Mouse (Mus musculus): ENCODE measurements around the gene Elane. TPM values are rescaled to one million over a fixed set of nuclear protein-coding genes. Genes with fewer than 3 reads are reported as not detected.

The Elane gene
- polyA plus RNA-seq (2012; ENCODE audit: insufficient read depth, low replicate concordance) = 5.6 and 23.2 TPM in 2 replicates

DNA sequence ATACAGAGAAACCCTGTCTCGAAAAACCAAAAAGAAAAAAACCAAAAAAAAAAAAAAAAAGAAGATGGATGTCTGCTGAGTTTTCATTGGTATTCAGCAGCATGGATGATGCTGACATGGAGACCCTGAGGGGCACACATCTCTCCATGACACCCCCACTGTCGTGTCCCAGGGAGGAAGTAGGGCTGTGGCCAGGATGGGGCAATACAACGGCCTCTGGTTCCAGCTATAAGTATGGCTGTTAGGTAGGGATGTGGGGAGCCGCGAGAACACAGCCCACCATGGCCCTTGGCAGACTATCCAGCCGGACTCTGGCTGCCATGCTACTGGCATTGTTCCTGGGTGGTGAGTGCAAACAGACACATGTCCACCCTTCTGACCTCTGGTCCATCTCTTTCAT is at the start of gene Elane:
Gene Elane (plus strand): TSS at position 194 of the 400 bp plus-strand sequence.
- peak within 1 kb of the TSS; percentile 71 for H3K4me3 ChIP-seq (replicated peaks)
- TF ChIP-seq GATA1 (IDR thresholded peaks at IDR 0.05; ENCODE audit: borderline replicate concordance, low read length) (no peak), FLI1 (IDR thresholded peaks at IDR 0.05; ENCODE audit: low read length) (no peak)
- H3K36me3 ChIP-seq (replicated peaks; ENCODE audit: low read length) = no peaks in the 10 kb centered on the region
- H3K27me3 ChIP-seq (replicated peaks) = peaks cover 11% of the 10 kb centered on the region
- peaks cover 66% of the 10 kb centered on the region for H3K4me1 ChIP-seq
- no peaks in the 10 kb centered on the region for H3K9me3 ChIP-seq

DNA sequence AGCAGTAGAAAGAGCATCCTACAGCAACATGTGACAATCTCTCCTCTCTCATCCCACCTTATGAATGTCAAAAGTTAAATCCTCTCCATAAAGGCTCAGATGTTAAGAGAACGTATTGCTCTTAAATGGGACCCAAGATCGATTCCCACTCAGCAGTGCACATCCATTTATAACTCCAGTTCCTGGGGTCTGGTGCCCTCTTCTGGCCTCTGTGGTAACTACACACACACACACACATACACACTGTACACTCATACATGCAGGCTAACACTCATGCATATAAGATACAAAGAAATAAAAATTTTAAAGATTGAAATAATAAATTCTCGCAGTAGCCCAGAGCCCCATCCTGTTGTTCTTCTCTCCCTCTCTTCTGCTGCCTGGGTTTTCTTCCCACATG is 49.1 kb upstream of the Elane start:
- no peaks in the 10 kb centered on the region for H3K9me3 ChIP-seq
- H3K4me3 ChIP-seq (replicated peaks) = no peak overlapping the region
- H3K4me1 ChIP-seq = peaks cover 83% of the 10 kb centered on the region
- no peaks in the 10 kb centered on the region for H3K27me3 ChIP-seq (replicated peaks)
- no peak for TF ChIP-seq GATA1 (IDR thresholded peaks at IDR 0.05; ENCODE audit: borderline replicate concordance, low read length)
- no peak for TF ChIP-seq FLI1 (IDR thresholded peaks at IDR 0.05; ENCODE audit: low read length)
- H3K36me3 ChIP-seq (replicated peaks; ENCODE audit: low read length) = no peaks in the 10 kb centered on the region

DNA sequence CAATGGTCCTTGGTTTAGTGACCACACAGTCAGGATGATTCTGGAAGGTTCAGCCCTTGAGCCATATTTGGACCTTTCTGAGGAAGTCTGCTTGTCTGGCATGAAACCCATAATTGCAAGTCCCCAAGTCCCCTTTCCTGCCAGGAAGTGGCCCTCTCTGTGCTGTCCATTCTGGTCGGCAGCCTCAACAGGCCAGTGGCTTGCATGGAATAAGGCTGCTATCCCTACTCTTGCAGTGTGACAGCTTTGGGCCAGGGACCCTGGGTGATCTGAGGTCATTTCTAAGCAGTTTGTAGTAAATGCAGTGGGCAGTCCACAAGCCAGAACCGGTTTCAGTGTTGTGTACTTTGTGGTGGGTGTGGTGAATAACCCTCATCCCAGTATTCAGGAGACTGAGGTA is 47.9 kb upstream of the Elane start:
- Histone ChIP-seq H3K4me1 (peaks cover 81% of the 10 kb centered on the region), H3K27me3 (replicated peaks) (no peaks in the 10 kb centered on the region), H3K4me3 (replicated peaks) (peak overlapping the region; percentile 66), H3K36me3 (replicated peaks; ENCODE audit: low read length) (no peaks in the 10 kb centered on the region), H3K9me3 (no peaks in the 10 kb centered on the region)
- no peak; the same call in 1 of the 2 replicates for TF ChIP-seq FLI1 (IDR thresholded peaks at IDR 0.05; ENCODE audit: low read length)
- TF ChIP-seq GATA1 (IDR thresholded peaks at IDR 0.05; ENCODE audit: borderline replicate concordance, low read length) = no peak

DNA sequence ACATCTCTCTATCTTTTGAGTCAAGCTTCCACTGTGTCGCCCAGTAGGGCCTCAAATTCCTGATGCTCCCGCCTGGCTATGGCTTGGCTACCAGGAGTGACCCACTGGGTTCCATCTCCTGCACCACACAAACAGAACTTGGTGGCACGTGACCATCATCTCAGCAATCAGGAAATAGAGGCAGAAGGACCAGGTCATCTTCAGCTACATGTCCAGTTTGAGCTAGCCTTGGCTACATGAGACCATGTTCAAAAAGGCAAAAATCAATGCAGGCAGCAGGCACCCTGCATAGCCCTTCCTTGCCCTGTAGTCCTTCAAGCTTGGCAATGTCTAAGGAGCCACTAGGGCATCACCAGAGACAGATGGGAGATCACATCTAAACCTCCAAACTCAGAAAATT is 46.0 kb upstream of the Elane start:
- H3K4me3 ChIP-seq (replicated peaks) = peak overlapping the region; percentile 42
- TF ChIP-seq FLI1 (IDR thresholded peaks at IDR 0.05; ENCODE audit: low read length) = no peak
- no peak for TF ChIP-seq GATA1 (IDR thresholded peaks at IDR 0.05; ENCODE audit: borderline replicate concordance, low read length)
- no peaks in the 10 kb centered on the region for H3K27me3 ChIP-seq (replicated peaks)
- H3K36me3 ChIP-seq (replicated peaks; ENCODE audit: low read length) = no peaks in the 10 kb centered on the region
- peaks cover 78% of the 10 kb centered on the region for H3K4me1 ChIP-seq
- H3K9me3 ChIP-seq = no peaks in the 10 kb centered on the region

DNA sequence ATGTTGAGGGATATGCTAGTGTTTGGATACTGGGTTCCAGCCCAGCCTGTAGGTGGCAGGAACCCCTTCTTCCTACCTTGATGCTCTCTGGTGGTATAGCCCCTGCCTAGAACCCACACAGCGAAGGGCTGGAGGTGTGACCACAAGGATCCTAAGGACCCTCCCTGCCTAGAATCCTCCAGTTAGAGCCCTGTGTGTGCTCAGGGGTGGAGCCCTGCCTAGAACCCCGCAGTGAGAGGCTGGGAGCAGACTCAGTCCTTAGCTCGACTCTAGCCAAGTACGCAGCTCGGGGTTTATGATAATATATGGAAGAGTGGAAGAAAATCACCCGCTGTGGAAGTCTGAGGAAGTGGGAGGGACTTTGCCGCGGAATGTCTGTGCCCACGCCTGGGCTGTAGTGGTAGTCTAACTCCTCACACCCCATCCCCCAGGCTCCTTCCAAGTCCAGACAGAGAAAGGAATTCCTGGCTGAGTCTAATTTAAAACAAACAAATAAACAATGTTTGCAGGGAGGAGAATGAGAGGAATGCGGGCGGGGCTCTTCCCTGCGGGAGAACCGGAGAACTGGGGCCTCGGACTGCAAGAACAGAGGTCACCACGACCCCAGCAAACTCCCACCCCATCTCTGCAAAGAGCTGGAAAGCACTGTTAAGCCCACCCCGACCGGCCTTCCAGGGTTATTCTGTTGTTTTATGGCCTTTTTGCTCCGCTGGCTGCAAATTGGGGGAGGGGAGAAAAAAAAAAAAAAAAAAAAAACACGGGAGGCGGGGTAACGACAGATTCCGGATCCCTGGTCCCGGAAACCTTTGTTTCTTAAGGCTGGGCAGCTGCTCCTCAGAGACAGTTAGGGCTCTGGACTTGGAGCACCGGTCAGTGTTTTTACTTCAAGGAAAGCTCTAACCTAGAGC is 45.1 kb upstream of the Elane start:
- TF ChIP-seq FLI1 (IDR thresholded peaks at IDR 0.05; ENCODE audit: low read length) (no peak), GATA1 (IDR thresholded peaks at IDR 0.05; ENCODE audit: borderline replicate concordance, low read length) (no peak)
- Histone ChIP-seq H3K9me3 (no peaks in the 10 kb centered on the region), H3K36me3 (replicated peaks; ENCODE audit: low read length) (no peaks in the 10 kb centered on the region), H3K4me1 (peaks cover 76% of the 10 kb centered on the region), H3K4me3 (replicated peaks) (peak overlapping the region; percentile 90), H3K27me3 (replicated peaks) (no peaks in the 10 kb centered on the region)

DNA sequence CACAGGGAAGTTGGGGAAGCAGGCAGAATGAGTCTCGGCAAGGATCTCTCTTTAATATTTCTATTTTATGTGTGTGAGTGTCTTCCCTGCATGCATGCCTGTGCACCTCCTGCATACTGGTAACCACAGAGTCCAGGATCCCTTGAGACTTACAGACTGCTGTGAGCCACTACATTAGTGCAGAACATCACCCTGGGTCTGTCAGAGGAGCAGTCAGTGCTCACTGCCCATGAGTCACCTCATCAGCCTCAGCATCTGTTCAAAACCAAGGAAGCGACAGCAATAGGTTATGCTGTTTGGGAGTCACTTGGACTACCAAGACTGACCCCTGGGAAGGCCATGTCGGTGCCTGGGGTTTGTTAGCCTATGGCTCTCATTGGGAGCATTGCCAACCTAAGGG is 43.7 kb upstream of the Elane start:
- H3K4me3 ChIP-seq (replicated peaks) = peak overlapping the region; percentile 21
- H3K36me3 ChIP-seq (replicated peaks; ENCODE audit: low read length) = no peaks in the 10 kb centered on the region
- H3K27me3 ChIP-seq (replicated peaks) = no peaks in the 10 kb centered on the region
- peaks cover 75% of the 10 kb centered on the region for H3K4me1 ChIP-seq
- TF ChIP-seq GATA1 (IDR thresholded peaks at IDR 0.05; ENCODE audit: borderline replicate concordance, low read length) (no peak), FLI1 (IDR thresholded peaks at IDR 0.05; ENCODE audit: low read length) (no peak)
- no peaks in the 10 kb centered on the region for H3K9me3 ChIP-seq

DNA sequence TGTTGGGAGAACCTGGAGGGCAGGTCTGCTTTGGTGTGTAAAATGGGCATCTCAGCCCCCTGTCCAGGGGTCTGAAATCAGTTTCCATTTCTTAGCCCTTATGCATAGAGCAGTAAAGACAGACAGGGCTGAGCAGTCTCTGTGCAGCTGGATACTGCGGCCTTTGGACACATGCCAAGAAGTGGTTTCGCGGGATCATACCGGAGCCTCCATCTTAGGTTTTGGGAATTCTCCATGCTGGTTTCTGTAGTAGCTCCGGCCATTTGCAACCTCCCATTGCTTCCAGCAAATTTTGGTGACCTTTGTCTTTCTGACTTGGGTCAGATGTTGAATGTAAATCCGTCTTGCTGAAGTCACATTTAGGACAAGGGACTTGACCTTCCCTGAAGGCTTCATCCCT is 42.6 kb upstream of the Elane start:
- TF ChIP-seq FLI1 (IDR thresholded peaks at IDR 0.05; ENCODE audit: low read length) (no peak), GATA1 (IDR thresholded peaks at IDR 0.05; ENCODE audit: borderline replicate concordance, low read length) (no peak)

DNA sequence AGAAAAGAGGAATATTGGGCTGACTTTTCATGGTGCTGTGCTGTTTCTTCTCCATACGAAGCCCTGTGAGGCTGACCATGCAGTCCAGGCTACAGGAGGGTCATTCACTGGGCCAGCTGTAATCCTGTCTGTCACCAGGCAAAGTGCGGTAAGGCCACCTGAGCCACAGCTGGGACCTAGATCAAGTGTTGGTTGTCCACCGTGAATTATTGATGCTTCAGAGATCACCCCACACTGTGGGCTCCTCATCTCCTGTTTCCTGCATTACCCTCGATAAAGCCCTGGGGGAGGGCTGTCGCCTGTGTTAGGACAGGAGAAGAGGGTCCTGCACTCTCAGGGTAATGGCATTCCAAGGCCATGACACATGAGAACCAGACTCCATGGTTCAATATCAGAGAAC is 39.5 kb upstream of the Elane start:
- Histone ChIP-seq H3K9me3 (no peaks in the 10 kb centered on the region), H3K36me3 (replicated peaks; ENCODE audit: low read length) (peaks cover 2% of the 10 kb centered on the region), H3K4me3 (replicated peaks) (no peak overlapping the region), H3K27me3 (replicated peaks) (no peaks in the 10 kb centered on the region), H3K4me1 (peaks cover 71% of the 10 kb centered on the region)
- no peak for TF ChIP-seq GATA1 (IDR thresholded peaks at IDR 0.05; ENCODE audit: borderline replicate concordance, low read length)
- no peak for TF ChIP-seq FLI1 (IDR thresholded peaks at IDR 0.05; ENCODE audit: low read length)

More for the DNA sequence above, 42.6 kb upstream of the Elane start:
- Histone ChIP-seq H3K9me3 (no peaks in the 10 kb centered on the region), H3K4me3 (replicated peaks) (no peak overlapping the region), H3K36me3 (replicated peaks; ENCODE audit: low read length) (no peaks in the 10 kb centered on the region), H3K4me1 (peaks cover 63% of the 10 kb centered on the region), H3K27me3 (replicated peaks) (no peaks in the 10 kb centered on the region)

DNA sequence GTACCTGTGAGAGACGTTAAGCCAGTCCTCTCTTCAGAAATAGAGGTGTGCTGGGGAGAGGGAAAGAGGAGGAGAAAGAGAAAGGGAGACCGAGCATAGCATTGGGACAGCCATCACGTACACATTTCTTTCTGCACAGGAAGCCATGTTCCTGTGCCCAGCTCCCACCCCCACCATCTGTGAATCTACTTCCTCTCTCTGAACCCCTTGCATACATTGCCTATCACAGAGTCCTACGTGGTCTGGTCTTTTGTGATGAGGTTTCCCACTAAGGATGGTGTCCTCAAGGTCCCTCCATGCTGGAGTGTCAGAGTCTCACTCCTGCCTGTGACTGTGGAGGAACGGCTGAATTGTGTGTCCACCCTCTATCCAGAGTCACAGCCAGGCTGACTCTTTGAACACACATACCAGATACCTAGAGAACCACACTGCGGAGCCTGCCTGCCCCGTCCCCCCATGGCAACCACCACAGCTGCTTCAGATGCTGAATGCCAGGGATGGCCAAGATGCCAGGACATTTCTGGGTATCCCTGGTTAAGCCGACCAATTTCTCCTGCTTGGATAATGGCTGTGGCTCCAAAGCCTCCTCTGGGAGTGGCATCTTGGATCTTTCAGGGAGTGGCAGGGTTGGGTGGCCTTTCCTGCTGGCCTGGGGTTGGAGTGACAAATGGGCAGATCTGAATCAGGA is 36.0 kb upstream of the Elane start:
- no peaks in the 10 kb centered on the region for H3K9me3 ChIP-seq

DNA sequence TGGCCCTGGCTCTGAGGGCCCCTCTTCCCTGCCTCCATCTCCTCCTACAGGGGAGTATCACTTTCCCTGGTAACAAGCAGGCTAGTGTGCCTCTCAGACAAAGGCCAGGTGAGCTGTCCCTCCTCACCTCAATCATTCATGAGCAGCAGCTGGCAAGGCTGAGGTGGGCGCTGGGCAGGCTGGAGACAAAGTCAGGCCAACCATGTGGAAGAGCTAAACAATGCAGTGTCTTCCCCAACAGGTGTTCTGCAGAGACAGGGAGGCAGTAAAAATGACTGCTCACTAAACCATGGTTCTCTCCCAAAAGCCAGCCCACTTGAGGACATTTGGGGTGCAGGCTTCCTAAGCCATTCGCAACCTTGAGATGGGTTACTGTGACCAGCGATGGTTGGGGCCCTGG is 34.4 kb upstream of the Elane start:
- H3K4me3 ChIP-seq (replicated peaks) = peak overlapping the region; percentile 98
- peaks cover 10% of the 10 kb centered on the region for H3K36me3 ChIP-seq (replicated peaks; ENCODE audit: low read length)
- TF ChIP-seq GATA1 (IDR thresholded peaks at IDR 0.05; ENCODE audit: borderline replicate concordance, low read length) (no peak), FLI1 (IDR thresholded peaks at IDR 0.05; ENCODE audit: low read length) (no peak)
- H3K27me3 ChIP-seq (replicated peaks) = no peaks in the 10 kb centered on the region
- peaks cover 56% of the 10 kb centered on the region for H3K4me1 ChIP-seq
- H3K9me3 ChIP-seq = no peaks in the 10 kb centered on the region

More for the DNA sequence above, 36.0 kb upstream of the Elane start:
- peak overlapping the region; percentile 78 for H3K4me3 ChIP-seq (replicated peaks)
- H3K4me1 ChIP-seq = peaks cover 59% of the 10 kb centered on the region
- H3K36me3 ChIP-seq (replicated peaks; ENCODE audit: low read length) = peaks cover 2% of the 10 kb centered on the region
- H3K27me3 ChIP-seq (replicated peaks) = no peaks in the 10 kb centered on the region
- TF ChIP-seq GATA1 (IDR thresholded peaks at IDR 0.05; ENCODE audit: borderline replicate concordance, low read length) = no peak
- no peak for TF ChIP-seq FLI1 (IDR thresholded peaks at IDR 0.05; ENCODE audit: low read length)
